Mouse (Mus musculus): ENCODE measurements at regions not wholly inside any gene's neighbourhood (a gene's known extent, or its start where the extent isn't known, plus 50 kb on each side); places are given as distances from the start of the nearest gene placed in this dataset.
A peak's percentile ranks its signal among the peaks of the same experiment; 100 is the strongest.

DNA sequence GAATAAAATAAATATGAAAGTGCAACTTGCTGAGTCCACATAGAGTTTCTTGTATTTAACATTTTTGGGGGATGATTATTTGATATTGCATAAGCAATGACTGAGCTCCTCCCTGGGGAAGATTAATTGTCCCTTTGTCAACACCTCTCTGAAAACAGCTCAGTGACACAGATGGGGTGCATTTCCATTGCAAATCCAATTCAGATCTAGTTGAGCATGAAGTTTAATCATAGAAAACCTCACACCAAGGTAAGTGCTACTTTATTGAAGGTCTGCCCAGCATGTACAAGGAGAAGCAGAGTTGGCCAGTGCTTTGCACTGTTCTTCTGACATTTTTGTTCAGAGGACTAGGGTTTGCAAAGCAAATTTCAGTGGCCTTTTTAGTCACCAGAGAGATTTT lies 827.5 kb upstream of the Cdh6 start:
- no peak overlapping the region for H3K4me3 ChIP-seq
- ATAC-seq (ENCODE audit: insufficient number of reproducible peaks, low FRiP score) = no peak
- no peaks in the 10 kb centered on the region for H3K36me3 ChIP-seq
- no peaks in the 10 kb centered on the region for H3K4me1 ChIP-seq (replicated peaks)
- H3K9me3 ChIP-seq (replicated peaks) = no peaks in the 10 kb centered on the region
- H3K4me2 ChIP-seq = no peak overlapping the region
- no peaks in the 10 kb centered on the region for H3K27me3 ChIP-seq (replicated peaks)
- H3K27ac ChIP-seq (ENCODE audit: poor library complexity, severe bottlenecking) = no peak overlapping the region
- no peak overlapping the region for H3K9ac ChIP-seq

DNA sequence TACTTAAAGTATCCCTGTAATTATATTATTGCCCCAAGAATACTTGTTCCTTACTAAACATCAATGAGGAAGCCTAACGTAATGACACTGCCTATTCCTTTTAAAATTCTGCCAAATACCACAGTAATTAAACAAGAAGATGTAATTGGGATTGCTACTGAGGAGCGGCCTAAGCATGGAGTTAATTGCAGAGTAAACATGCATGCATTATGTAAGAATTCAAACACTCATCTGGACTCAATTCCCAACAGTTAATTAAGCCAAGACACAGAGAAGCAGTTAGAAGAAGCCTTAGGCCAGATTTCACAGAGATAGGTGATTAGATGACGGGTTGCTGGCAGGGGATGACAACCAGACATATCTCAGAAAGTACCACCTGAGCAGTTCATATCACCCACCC lies 816.3 kb upstream of the Cdh6 start:
- Histone ChIP-seq H3K9ac (no peak overlapping the region), H3K4me2 (no peak overlapping the region), H3K27me3 (replicated peaks) (no peaks in the 10 kb centered on the region), H3K36me3 (no peaks in the 10 kb centered on the region), H3K4me3 (no peak overlapping the region), H3K4me1 (replicated peaks) (no peaks in the 10 kb centered on the region), H3K27ac (ENCODE audit: poor library complexity, severe bottlenecking) (no peak overlapping the region), H3K9me3 (replicated peaks) (no peaks in the 10 kb centered on the region)
- 78% methylated on average over 3 of the region's 3 CpGs for WGBS
- no peak for ATAC-seq (ENCODE audit: insufficient number of reproducible peaks, low FRiP score)

DNA sequence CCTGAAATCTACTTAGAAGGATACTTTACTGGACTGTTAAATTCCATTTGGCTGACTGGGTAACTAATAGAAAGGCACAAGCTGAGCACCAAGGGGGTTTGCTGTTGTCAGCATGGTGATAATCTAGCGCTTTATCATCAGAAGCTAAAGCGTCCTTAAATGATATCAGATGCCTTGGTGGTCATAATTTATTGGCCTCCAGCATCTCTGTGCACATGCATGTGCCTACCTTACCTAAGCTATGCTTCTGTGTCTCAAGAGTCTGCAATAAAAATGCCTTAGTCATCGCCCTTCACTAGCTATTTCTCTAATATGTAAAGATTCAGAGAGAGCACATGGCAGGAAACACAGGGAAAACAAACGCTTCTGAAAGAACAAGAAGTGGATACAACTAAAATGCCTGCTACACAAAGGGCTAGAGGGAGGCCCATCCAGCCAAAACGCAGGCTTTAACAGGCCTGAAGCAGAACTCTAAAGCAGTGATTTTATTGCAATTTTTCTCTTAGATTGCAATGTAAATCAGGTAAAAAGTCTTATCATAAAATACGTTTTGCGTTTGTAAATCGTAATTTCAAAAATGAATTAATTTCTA lies 815.5 kb upstream of the Cdh6 start:
- Histone ChIP-seq H3K9me3 (replicated peaks) (no peaks in the 10 kb centered on the region), H3K27ac (ENCODE audit: poor library complexity, severe bottlenecking) (no peak overlapping the region), H3K4me3 (no peak overlapping the region), H3K4me2 (no peak overlapping the region), H3K4me1 (replicated peaks) (no peaks in the 10 kb centered on the region), H3K36me3 (no peaks in the 10 kb centered on the region), H3K27me3 (replicated peaks) (no peaks in the 10 kb centered on the region), H3K9ac (no peak overlapping the region)
- 70% methylated on average over 8 of the region's 8 CpGs for WGBS
- no peak for ATAC-seq (ENCODE audit: insufficient number of reproducible peaks, low FRiP score)

DNA sequence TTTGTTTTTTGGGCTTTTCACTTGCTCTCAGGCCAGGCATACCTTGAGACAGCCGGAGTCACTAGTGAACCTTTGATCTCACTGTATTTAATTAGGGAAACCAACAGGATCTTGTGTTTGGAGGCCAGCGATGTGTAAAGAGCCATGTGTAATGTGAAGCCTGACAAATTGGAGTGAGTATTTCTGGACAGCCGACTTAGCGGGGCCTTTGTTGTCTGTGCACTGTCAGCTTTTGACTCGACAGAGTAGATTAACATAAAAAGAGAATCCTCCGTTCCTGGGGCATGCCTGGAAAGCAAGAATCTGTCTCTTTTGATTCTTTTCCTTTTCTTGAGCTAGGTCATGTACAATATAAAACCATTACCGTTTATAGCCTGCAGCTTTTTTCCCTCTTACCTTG lies 796.3 kb upstream of the Cdh6 start:
- 43% methylated on average over 7 of the region's 7 CpGs for WGBS

More for the DNA sequence above, 796.3 kb upstream of the Cdh6 start:
- Histone ChIP-seq H3K36me3 (no peaks in the 10 kb centered on the region), H3K27me3 (replicated peaks) (no peaks in the 10 kb centered on the region), H3K9ac (no peak overlapping the region), H3K27ac (ENCODE audit: poor library complexity, severe bottlenecking) (no peak overlapping the region), H3K4me3 (no peak overlapping the region), H3K4me1 (replicated peaks) (no peaks in the 10 kb centered on the region), H3K4me2 (peak overlapping the region; percentile 29; the same call in 1 of the 2 replicates), H3K9me3 (replicated peaks) (no peaks in the 10 kb centered on the region)
- ATAC-seq (ENCODE audit: insufficient number of reproducible peaks, low FRiP score) = no peak
